Mouse (Mus musculus) liver, postnatal 0 days (tissue): ENCODE results near the gene Slc4a1.

ENCODE experiments used
- CTCF ChIP-seq: sonication (generic); IDR thresholded peaks from 2 replicates; pipeline ENCODE4 v1.5.1; 2016; ENCODE audit warnings: antibody characterized with exemption, low read depth
- EP300 ChIP-seq: IDR thresholded peaks from 2 replicates; pipeline ENCODE4 v1.6.1; 2016; ENCODE audit warnings: antibody characterized with exemption, low read depth, mild to moderate bottlenecking

- TF ChIP-seq CTCF (no peak), EP300 (no peak)
Observed at GRCm38 (mm10) chr11:102370285-102370684, 4.3 kb upstream of the Slc4a1 start.
